15 mouse cellular contexts compared by ENCODE assay signal in the genomic region with DNA sequence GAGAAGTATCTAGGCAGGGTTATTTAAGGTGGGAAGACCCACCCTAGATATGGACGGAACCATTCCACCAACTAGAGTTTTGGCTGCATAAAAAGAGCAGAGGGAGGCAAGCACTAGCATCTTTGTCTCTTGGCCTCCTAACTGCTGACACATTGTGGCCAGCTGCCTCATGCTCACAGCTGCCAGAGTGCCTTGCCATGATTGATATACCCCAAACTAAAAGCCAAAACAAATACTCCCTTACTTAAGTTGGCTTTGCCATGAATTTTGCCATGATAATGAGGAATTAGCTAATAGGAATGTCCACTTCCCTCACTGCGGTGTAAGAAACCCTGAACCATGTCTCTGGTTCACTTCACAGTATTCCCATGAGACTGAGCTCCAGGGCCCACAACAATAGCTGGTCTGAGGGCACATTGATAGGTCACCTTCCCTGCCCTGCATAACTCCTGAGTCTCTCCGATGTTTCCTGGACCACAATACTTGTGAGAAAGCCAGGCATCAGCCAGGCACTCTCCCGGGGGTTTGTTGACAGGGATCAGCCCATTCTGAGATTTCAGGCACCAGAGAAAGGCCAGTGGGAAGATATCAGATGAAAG.
A peak's percentile ranks its signal among the peaks of the same experiment; 100 is the strongest.
DNase-seq lines count a peak whose midpoint lies in the region; ATAC-seq and TF ChIP-seq lines count a peak whose summit lies in the region.
"Had no signal": no experiment of that assay in that cellular context is flagged by ENCODE, and none has a peak within 500 bp of the region (broad histone marks: within the 10 kb centered on the region; RNA-seq: fewer than 3 reads in every experiment).

No protein-coding gene starts in this region.

- TF ChIP-seq EP300 in lung, postnatal 0 days (IDR thresholded peaks at IDR 0.05) = no peak

- WGBS in kidney, embryonic 14.5 days = 51% methylated on average over 4 of the region's 4 CpGs
- 42% methylated on average over 4 of the region's 4 CpGs for WGBS in heart, embryonic 13.5 days
- WGBS in lung, postnatal 0 days = 57% methylated on average over 4 of the region's 4 CpGs
- 70% methylated on average over 4 of the region's 4 CpGs for WGBS in hindbrain, embryonic 16.5 days

- no peak overlapping the region for H3K4me2 ChIP-seq in kidney, embryonic 14.5 days (replicated peaks; ENCODE audit: low read depth, low read length)
- H3K4me2 ChIP-seq in heart, embryonic 13.5 days = no peak overlapping the region
- no peak overlapping the region for H3K4me2 ChIP-seq in lung, postnatal 0 days (replicated peaks; ENCODE audit: low read depth, low read length)
- H3K4me2 ChIP-seq in hindbrain, embryonic 16.5 days (ENCODE audit: low read length) = no peak overlapping the region
- H3K4me2 ChIP-seq: limb, embryonic 15.5 days; midbrain, embryonic 15.5 days; neural tube, embryonic 12.5 days had no signal

- H3K36me3 ChIP-seq in kidney, embryonic 14.5 days (ENCODE audit: control insufficient read depth, insufficient read depth, low read length) = no peaks in the 10 kb centered on the region
- no peaks in the 10 kb centered on the region for H3K36me3 ChIP-seq in heart, embryonic 13.5 days
- H3K36me3 ChIP-seq in lung, postnatal 0 days (ENCODE audit: insufficient read depth, low read length) = no peaks in the 10 kb centered on the region
- H3K36me3 ChIP-seq in hindbrain, embryonic 16.5 days (ENCODE audit: control insufficient read depth, insufficient read depth, low read length) = no peaks in the 10 kb centered on the region
- H3K36me3 ChIP-seq: hindbrain, embryonic 10.5 days; limb, embryonic 15.5 days; midbrain, embryonic 15.5 days; neural tube, embryonic 12.5 days had no signal

- H3K4me3 ChIP-seq in kidney, embryonic 14.5 days (ENCODE audit: low read length) = no peak overlapping the region
- H3K4me3 ChIP-seq in heart, embryonic 13.5 days = no peak overlapping the region
- no peak overlapping the region for H3K4me3 ChIP-seq in lung, postnatal 0 days (ENCODE audit: low read depth, low read length)
- H3K4me3 ChIP-seq in hindbrain, embryonic 16.5 days (ENCODE audit: low read length) = no peak overlapping the region
- H3K4me3 ChIP-seq: erythroblast, embryonic 14.5 days; hindbrain, embryonic 10.5 days; limb, embryonic 15.5 days; midbrain, embryonic 15.5 days; neural tube, embryonic 12.5 days had no signal

- no peaks in the 10 kb centered on the region for H3K4me1 ChIP-seq in kidney, embryonic 14.5 days (ENCODE audit: control insufficient read depth, insufficient read depth, low read length)
- peaks cover 14% of the 10 kb centered on the region for H3K4me1 ChIP-seq in heart, embryonic 13.5 days
- no peaks in the 10 kb centered on the region for H3K4me1 ChIP-seq in lung, postnatal 0 days (ENCODE audit: insufficient read depth, low read depth, low read length)
- no peaks in the 10 kb centered on the region for H3K4me1 ChIP-seq in hindbrain, embryonic 16.5 days (ENCODE audit: control insufficient read depth, insufficient read depth, low read depth, low read length)
- H3K4me1 ChIP-seq: hindbrain, embryonic 10.5 days; midbrain, embryonic 15.5 days; neural tube, embryonic 12.5 days had no signal

- peak; percentile 27 for DNase-seq in kidney, adult 11 months
- peak; percentile 9 for DNase-seq in MN1 (ENCODE audit: low spot score)
- peak; percentile 18 for DNase-seq in lung, postnatal 0 days (ENCODE audit: low spot score)
- DNase-seq in thymus, postnatal 25 days = no peak
- DNase-seq: cerebellum, adult 9-11 months; thymus, postnatal 36 days had no signal

- H3K27me3 ChIP-seq in kidney, embryonic 14.5 days (ENCODE audit: control insufficient read depth, insufficient read depth, low read length) = no peaks in the 10 kb centered on the region
- no peaks in the 10 kb centered on the region for H3K27me3 ChIP-seq in heart, embryonic 13.5 days (replicated peaks)
- H3K27me3 ChIP-seq in lung, postnatal 0 days (replicated peaks; ENCODE audit: insufficient read depth, low read length) = no peaks in the 10 kb centered on the region
- H3K27me3 ChIP-seq in hindbrain, embryonic 16.5 days (replicated peaks; ENCODE audit: control insufficient read depth, insufficient read depth, low read length) = no peaks in the 10 kb centered on the region
- H3K27me3 ChIP-seq: limb, embryonic 15.5 days; midbrain, embryonic 15.5 days; neural tube, embryonic 12.5 days had no signal

- H3K9ac ChIP-seq in kidney, embryonic 14.5 days (ENCODE audit: low read depth, low read length) = no peak overlapping the region
- H3K9ac ChIP-seq in heart, embryonic 13.5 days = no peak overlapping the region
- H3K9ac ChIP-seq in lung, postnatal 0 days (replicated peaks; ENCODE audit: low read depth) = no peak overlapping the region
- H3K9ac ChIP-seq in hindbrain, embryonic 16.5 days (ENCODE audit: low read depth, low read length) = no peak overlapping the region
- H3K9ac ChIP-seq: limb, embryonic 15.5 days; midbrain, embryonic 15.5 days; neural tube, embryonic 12.5 days had no signal

- no peak for ATAC-seq in kidney, embryonic 14.5 days (ENCODE audit: low FRiP score, low TSS enrichment)
- no peak for ATAC-seq in heart, embryonic 13.5 days (ENCODE audit: extremely low read depth, insufficient number of reproducible peaks, low FRiP score, low TSS enrichment)
- ATAC-seq in lung, postnatal 0 days = no peak
- ATAC-seq in cerebellum, adult (ENCODE audit: insufficient number of reproducible peaks, low FRiP score, low TSS enrichment) = no peak
- no peak for ATAC-seq in hindbrain, embryonic 16.5 days
- ATAC-seq: midbrain, embryonic 15.5 days had no signal

- no peaks in the 10 kb centered on the region for H3K9me3 ChIP-seq in kidney, embryonic 14.5 days (ENCODE audit: control insufficient read depth, low read length)
- no peaks in the 10 kb centered on the region for H3K9me3 ChIP-seq in heart, embryonic 13.5 days
- no peaks in the 10 kb centered on the region for H3K9me3 ChIP-seq in lung, postnatal 0 days (ENCODE audit: low read length)
- H3K9me3 ChIP-seq in hindbrain, embryonic 16.5 days (ENCODE audit: control insufficient read depth, low read length) = no peaks in the 10 kb centered on the region
- H3K9me3 ChIP-seq: hindbrain, embryonic 10.5 days; limb, embryonic 15.5 days; midbrain, embryonic 15.5 days; neural tube, embryonic 12.5 days had no signal

- no peak overlapping the region for H3K27ac ChIP-seq in kidney, embryonic 14.5 days (ENCODE audit: low read depth, low read length)
- peak overlapping the region; percentile 46 for H3K27ac ChIP-seq in heart, embryonic 13.5 days (replicated peaks)
- no peak overlapping the region for H3K27ac ChIP-seq in lung, postnatal 0 days (ENCODE audit: low read length)
- H3K27ac ChIP-seq in hindbrain, embryonic 16.5 days (ENCODE audit: low read depth, low read length) = no peak overlapping the region
- H3K27ac ChIP-seq: hindbrain, embryonic 10.5 days; limb, embryonic 15.5 days; midbrain, embryonic 15.5 days; neural tube, embryonic 12.5 days had no signal

- no peak for TF ChIP-seq CTCF in lung, postnatal 0 days (IDR thresholded peaks at IDR 0.05)
